Mouse (Mus musculus): ENCODE measurements around the gene Ogdh.
A peak's percentile ranks its signal among the peaks of the same experiment; 100 is the strongest.
"Not testable (repeated sequence)": the region's sequence is repeated elsewhere in the genome, so short reads cannot be mapped to it uniquely, and the experiment has no call there.

Ogdh gene

GRCm38 (mm10) chr11:6366434-6366833 is 75.0 kb downstream of the Ogdh start:
- DNase-seq (ENCODE audit: low spot score in 2 of 2): no peak

GRCm38 (mm10) chr11:6367156-6367555 is 75.7 kb downstream of the Ogdh start:
- no peak for DNase-seq (ENCODE audit: low spot score in 2 of 2)

- not testable (repeated sequence) for DNase-seq (ENCODE audit: low spot score in 2 of 2)
These were observed 76.6 kb downstream of the Ogdh start for GRCm38 (mm10) chr11:6367986-6368385.

GRCm38 (mm10) chr11:6371376-6372155 is 80.1 kb downstream of the Ogdh start:
- no peak for DNase-seq (ENCODE audit: low spot score in 2 of 2)

GRCm38 (mm10) chr11:6372784-6373183 is 81.4 kb downstream of the Ogdh start:
- DNase-seq (ENCODE audit: low spot score in 2 of 2): no peak

GRCm38 (mm10) chr11:6380916-6381315 is 89.5 kb downstream of the Ogdh start:
- DNase-seq (ENCODE audit: low spot score in 2 of 2): no peak

- no peak for DNase-seq (ENCODE audit: low spot score in 2 of 2)
These were observed 96.8 kb downstream of the Ogdh start for GRCm38 (mm10) chr11:6388126-6388725.

GRCm38 (mm10) chr11:6388726-6389413 is 97.4 kb downstream of the Ogdh start, which contains the start of gene Zmiz2:
Gene Zmiz2 (plus strand): TSS chr11:6389074.
- peak; percentile 90 to 92 for DNase-seq (ENCODE audit: low spot score in 2 of 2)

GRCm38 (mm10) chr11:6389483-6389921 is 98.1 kb downstream of the Ogdh start:
- DNase-seq (ENCODE audit: low spot score in 2 of 2): peak in 1 of 2 experiments; percentile 29

- no peak for DNase-seq (ENCODE audit: low spot score in 2 of 2)
These were observed 99.1 kb downstream of the Ogdh start for GRCm38 (mm10) chr11:6390376-6391053.

- peak in 1 of 2 experiments; percentile 31 for DNase-seq (ENCODE audit: low spot score in 2 of 2)
These were observed 100.3 kb downstream of the Ogdh start for GRCm38 (mm10) chr11:6391516-6392276.

GRCm38 (mm10) chr11:6392857-6393256 is 101.4 kb downstream of the Ogdh start:
- DNase-seq (ENCODE audit: low spot score in 2 of 2): no peak

GRCm38 (mm10) chr11:6393866-6394265 is 102.4 kb downstream of the Ogdh start:
- no peak for DNase-seq (ENCODE audit: low spot score in 2 of 2)

- DNase-seq (ENCODE audit: low spot score in 2 of 2): no peak
These were observed 104.1 kb downstream of the Ogdh start for GRCm38 (mm10) chr11:6395565-6395964.

- DNase-seq (ENCODE audit: low spot score in 2 of 2): no peak
These were observed 106.7 kb downstream of the Ogdh start for GRCm38 (mm10) chr11:6398141-6398540.

- peak; percentile 67 to 82 for DNase-seq (ENCODE audit: low spot score in 2 of 2)
These were observed 111.4 kb downstream of the Ogdh start for GRCm38 (mm10) chr11:6402515-6403510.

- no peak for DNase-seq (ENCODE audit: low spot score in 2 of 2)
These were observed 112.5 kb downstream of the Ogdh start for GRCm38 (mm10) chr11:6403830-6404405.

GRCm38 (mm10) chr11:6404699-6405566 is 113.5 kb downstream of the Ogdh start:
- no peak for DNase-seq (ENCODE audit: low spot score in 2 of 2)
